Mouse (Mus musculus) T-cell, adult 66 days (primary cell): ENCODE results near the gene Olfr1307. TPM values are rescaled to one million over a fixed set of nuclear protein-coding genes. Genes with fewer than 3 reads are reported as not detected.

Experiments
- total RNA-seq, 2 experiments: library from RNA; stranded (reverse); gene quantifications; 3 replicates in 1 of 2; 4 replicates in 1 of 2; pipeline ENCODE4 v1.2.4; 2023

The Olfr1307 gene
- total RNA-seq = under 1 TPM; 0.15 to 0.17 TPM

DNA sequence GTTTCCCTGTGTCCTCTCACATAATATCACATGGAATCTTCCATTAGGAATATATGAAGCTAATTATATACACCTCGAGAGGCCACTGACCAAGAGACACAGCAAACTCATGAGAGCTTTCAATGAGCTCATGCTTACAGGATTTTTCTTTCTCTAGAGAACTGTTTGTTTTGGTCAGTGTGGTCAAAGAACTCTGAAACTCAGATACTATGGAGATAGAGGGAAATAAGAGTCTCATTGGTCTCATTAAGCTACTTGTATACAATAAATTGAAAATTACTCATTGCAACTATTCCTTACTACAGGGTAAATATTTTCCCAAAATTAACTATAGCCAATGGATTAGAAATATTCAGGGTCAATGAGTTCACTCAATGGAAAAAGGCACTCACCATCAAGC is at the start of gene Olfr1307:
Gene Olfr1307, minus strand, starts transcription at position 101 of the 400 bp plus-strand sequence.

DNA sequence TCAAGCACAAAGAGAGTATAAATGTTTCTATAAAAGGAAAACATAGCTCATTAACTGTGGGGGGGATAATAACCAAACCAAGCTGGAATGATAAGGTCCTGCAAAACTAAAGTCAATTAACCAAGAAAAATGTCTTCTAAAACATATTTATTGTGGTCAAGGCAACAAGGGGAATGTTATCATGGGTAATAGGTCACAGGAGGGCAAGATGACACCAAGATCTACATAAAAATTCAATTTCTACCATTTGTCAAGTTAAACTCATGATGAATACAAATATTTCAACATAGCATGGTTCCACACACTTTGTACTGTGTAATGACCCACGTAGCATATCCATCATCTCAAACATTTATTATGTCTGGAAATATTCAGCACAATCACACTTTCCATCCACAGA is 40.9 kb upstream of the Olfr1307 start, which contains the start of gene Olfr1309:
Gene Olfr1309, minus strand, starts transcription at position 101 of the 400 bp plus-strand sequence.

DNA sequence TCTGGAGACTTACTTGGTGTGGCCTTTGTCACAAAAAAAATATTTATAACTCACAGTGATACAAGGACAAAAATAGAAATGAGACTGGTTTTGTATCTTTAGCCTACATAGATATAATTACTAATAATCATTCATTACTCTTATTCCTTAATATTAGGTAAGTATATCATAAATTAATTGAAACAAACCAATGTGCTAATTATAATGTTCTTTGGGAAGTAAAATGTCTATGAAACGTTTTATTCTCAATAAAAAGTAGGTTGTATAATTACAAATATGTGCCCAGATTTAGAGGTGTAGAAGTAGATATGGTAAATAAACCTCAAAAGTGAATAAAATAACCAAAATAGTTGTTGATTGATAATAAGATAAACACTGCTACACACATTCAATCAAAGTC is 15.6 kb upstream of the Olfr1307 start, which contains the start of gene Olfr1308:
Gene Olfr1308, minus strand, starts transcription at position 101 of the 400 bp plus-strand sequence.

DNA sequence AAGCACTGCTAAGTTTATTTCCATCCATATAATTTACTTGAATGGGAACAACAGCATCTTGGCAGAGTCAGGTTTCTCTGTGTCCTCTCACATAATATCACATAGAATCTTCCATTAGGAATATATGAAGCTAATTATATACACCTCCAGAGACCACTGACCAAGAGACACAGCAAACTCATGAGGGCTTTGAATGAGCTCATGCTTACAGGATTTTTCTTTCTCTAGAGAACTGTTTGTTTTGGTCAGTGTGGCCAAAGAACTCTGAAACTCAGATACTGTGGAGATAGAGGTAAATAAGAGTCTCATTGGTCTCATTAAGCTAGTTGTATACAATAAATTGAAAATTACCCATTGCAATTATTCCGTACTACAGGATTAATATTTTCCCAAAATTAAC is 33.1 kb downstream of the Olfr1307 start, which contains the start of gene Olfr1306:
Gene Olfr1306, minus strand, starts transcription at position 101 of the 400 bp plus-strand sequence.

Other genes starting within 250 kb of the Olfr1307 start
- gene Olfr1301, start 198.4 kb downstream of the Olfr1307 start, total RNA-seq = not detected
- not detected for gene Olfr1302, start 172.0 kb downstream of the Olfr1307 start, total RNA-seq
- gene Olfr1303, start 129.1 kb downstream of the Olfr1307 start, total RNA-seq = not detected
- not detected for gene Olfr1305, start 72.3 kb downstream of the Olfr1307 start, total RNA-seq
- gene Olfr1306, start 33.2 kb downstream of the Olfr1307 start, total RNA-seq = not detected
- gene Olfr1308, start 15.5 kb upstream of the Olfr1307 start, total RNA-seq = not detected
- not detected for gene Olfr1309, start 40.8 kb upstream of the Olfr1307 start, total RNA-seq
- gene Olfr1310, start 63.3 kb upstream of the Olfr1307 start, total RNA-seq = not detected
- gene Olfr1311, start 75.0 kb upstream of the Olfr1307 start, total RNA-seq = not detected
- gene Olfr1312, start 100.8 kb upstream of the Olfr1307 start, total RNA-seq = not detected
- not detected for gene Olfr1313, start 128.4 kb upstream of the Olfr1307 start, total RNA-seq
- not detected for gene Olfr1314, start 147.3 kb upstream of the Olfr1307 start, total RNA-seq
- not detected for gene Olfr1315-ps1, start 166.0 kb upstream of the Olfr1307 start, total RNA-seq
- gene Olfr1316, start 185.5 kb upstream of the Olfr1307 start, total RNA-seq = not detected
- not detected for gene Olfr1317, start 190.9 kb upstream of the Olfr1307 start, total RNA-seq
- not detected for gene Olfr1318, start 204.8 kb upstream of the Olfr1307 start, total RNA-seq